Mouse (Mus musculus): Measurements from ENCODE around the gene Cox8a.

The Cox8a gene

GRCm38 (mm10) chr19:7222196-7222595, 4.8 kb upstream of the Cox8a start:
- no peak for DNase-seq

DNA sequence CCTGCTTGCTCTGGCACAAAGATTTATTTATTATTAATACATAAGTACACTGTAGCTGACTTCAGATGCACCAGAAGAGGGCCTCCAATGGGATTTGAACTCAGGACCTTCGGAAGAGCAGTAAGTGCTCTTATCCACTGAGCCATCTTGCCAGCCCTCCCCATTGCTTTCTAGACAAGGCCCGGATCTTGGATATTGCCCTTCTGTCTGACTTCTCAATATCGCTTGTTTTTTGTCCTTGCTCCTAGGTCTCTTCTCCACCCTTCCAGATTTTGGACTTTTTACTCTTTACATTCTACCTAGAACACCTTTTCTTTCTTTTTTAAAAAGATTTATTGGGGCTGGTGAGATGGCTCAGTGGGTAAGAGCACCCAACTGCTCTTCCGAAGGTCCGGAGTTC, 1.3 kb upstream of the Cox8a start:
- DNase-seq = no peak

GRCm38 (mm10) chr19:7217926-7218267, 481 bp upstream of the Cox8a start:
- no peak for DNase-seq

DNA sequence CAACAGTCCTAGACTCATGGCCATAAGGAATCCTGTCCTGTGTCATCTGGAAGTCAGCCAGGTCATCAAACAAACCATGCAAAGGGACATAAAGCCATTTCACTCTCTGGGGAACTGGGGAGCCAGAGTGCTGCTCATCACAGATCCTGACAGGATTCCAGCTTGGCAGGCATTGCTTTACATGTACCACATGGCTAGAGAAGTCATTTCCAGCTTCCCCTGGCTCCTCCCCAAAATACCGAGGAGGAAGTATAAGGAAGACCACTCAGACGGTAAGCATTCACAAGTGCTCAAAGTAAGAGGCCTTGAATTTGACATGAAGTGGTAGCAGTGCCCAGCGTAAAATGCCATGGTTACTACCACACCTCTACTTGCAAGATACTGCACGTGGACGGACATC, 2.9 kb downstream of the Cox8a start:
- no peak for DNase-seq

DNA sequence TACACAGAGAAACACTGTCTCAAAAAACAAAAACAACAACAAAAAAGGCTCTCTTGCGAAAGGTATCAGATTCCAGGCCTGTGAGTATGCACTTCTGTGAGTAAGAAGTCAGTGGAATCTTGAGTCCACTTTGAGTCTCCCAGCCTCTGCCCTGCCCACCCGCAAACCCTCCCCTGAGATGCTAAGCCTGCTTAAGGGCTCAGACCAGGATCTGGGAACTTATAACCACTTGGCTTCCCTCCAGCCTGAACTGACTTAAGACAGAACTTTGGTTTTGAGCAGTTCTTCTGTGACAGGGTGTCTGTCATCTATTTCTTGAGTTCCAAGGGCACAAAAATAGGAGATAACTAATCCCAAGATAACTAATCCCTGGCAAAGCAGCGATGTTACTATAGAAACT, 4.4 kb downstream of the Cox8a start:
- DNase-seq = no peak

GRCm38 (mm10) chr19:7212216-7212615, 5.2 kb downstream of the Cox8a start:
- DNase-seq = no peak

DNA sequence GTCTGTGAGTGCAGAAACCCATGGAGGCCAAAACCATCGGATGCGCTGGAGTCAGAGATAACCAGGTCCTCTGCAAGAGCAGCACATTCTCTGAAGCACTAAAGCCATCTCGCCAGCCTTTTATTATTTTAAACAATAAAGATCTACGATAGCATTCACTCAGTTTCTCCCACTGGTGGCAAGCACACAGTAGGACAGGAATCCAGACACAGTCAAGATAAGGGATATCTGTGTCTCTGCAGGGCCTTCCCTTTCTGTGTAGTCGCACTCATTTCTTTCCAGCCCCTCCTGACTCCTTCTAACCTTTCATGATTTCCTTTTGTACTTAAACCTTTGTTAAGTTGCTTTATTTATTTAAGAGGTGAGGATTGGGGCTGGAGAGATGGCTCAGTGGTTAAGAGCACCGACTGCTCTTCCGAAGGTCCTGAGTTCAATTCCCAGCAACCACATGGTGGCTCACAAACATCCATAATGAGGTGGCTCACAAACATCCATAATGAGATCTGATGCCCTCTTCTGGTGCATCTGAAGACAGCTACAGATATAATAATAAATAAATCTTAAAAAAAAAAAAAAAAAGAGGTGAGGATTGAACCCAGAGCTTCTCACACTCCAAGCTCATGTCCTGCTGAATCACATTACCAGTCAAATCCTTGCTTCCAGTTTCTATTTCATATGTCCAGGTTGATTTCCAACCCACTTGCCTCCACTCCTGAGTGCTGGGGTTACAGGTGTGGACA, 7.3 kb downstream of the Cox8a start:
- DNase-seq = no peak

- peak; percentile 96 for DNase-seq
Measured at GRCm38 (mm10) chr19:7205753-7206736, 11.4 kb downstream of the Cox8a start, which contains the start of gene Otub1. Otub1 (minus strand) TSS chr19:7206316.

DNA sequence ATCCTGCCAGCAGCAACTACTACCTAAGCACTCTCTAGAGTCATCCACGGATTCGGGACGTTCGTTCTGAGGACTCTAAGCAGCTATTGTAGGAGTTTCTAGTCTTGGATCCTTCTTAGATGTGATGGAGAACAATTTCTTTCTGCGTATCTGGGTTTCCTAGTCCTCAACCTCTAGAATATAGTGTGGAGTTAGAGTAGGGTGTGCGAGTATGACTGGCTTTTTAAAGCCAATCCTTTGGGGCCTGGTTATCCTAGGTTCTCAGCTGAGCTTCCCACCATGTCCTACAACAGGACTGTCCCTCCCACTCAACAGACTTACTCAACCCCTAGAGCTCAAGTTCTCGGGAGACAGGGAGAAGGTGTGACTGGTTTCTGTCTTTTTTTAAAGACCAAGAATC, 12.1 kb downstream of the Cox8a start:
- DNase-seq = no peak

DNA sequence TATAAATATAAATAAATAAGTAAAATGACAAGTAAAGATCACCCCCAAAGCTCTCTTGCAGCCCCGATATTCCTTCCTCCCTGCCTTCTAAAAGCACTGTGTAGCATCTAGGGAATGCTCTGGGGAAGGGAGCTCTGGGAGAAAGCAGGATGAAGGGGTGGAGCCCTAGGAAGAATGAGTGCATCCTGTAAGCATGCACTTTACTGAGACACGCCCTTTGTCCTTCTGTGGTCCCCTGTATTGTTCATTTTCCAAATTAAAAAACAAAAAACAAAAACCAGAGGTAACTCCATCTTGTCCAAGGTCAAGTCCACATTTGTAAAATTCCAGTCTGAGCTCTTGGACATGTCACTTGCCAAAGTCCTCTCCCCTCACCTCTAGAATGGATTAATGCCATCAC, 12.5 kb downstream of the Cox8a start:
- no peak for DNase-seq

- DNase-seq = no peak
Measured at GRCm38 (mm10) chr19:7200427-7200826, 17.0 kb downstream of the Cox8a start.

DNA sequence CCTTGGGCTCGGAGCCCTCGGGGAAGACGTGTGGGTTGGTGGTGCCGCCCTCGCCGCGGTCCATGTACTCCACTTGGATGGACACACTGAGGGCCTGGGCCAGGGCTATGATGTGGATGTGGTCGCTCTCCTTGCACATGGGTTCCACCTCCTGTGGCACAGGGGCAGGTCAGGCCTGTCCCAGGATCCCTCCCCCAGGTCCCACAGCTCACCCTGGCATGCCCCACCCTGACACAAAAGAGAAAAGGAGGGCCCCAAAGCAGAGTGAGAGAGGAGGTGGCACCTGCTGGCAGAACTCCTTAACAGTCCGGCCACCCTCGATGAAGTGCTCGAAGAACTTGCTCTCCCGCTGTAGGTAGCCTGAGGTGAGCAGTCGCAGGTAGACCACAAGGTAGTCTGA, 18.3 kb downstream of the Cox8a start:
- DNase-seq = no peak

GRCm38 (mm10) chr19:7197445-7197844, 20.0 kb downstream of the Cox8a start:
- DNase-seq = no peak

DNA sequence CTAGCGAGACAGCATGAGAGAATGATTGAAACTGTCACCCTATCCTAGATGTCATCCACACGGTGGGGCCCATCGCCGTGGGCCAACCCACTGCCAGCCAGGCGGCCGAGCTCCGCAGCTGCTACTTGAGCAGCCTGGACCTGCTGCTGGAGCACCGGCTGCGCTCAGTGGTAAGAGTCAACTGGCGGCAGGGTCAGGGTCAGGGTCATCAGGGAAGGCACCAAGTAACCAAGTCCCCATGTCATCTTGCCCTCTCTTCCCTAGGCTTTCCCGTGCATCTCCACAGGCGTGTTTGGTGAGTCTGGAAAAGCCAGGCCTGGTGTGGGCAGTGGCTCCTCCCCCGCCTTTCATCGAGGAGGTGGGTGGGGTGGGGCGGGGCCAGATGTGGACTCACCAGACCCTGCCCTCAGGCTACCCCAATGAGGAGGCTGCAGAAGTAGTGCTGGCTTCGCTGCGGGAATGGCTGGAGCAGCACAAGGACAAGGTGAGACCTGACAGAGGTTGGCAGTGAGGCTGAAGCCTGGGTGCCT, 20.6 kb downstream of the Cox8a start:
- DNase-seq = peak; percentile 75

- peak; percentile 78 for DNase-seq
Measured at GRCm38 (mm10) chr19:7195900-7196728, 21.3 kb downstream of the Cox8a start.

- DNase-seq = peak; percentile 97
Measured at GRCm38 (mm10) chr19:7192561-7192967, 24.9 kb downstream of the Cox8a start.

DNA sequence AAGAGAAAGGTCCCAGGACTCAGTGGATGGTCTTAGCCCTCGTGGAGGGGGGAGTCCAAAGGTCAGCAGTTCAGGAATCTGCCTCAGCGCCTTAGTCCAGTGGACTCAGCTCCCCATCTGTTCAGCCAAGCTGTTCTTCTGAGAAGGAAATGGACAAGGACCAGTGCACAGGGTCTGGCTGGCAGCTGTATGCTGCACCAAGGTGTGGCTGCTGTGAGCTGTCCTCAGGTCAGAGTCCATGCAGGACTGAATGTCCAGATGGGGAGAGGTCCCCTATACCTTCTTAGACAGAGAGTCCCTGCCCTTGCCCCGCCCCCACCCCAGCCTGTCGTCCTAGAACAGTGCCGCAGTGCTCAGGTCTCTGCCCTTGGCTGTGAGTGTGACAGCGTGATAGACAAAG, 25.8 kb downstream of the Cox8a start:
- peak; percentile 95 for DNase-seq

DNA sequence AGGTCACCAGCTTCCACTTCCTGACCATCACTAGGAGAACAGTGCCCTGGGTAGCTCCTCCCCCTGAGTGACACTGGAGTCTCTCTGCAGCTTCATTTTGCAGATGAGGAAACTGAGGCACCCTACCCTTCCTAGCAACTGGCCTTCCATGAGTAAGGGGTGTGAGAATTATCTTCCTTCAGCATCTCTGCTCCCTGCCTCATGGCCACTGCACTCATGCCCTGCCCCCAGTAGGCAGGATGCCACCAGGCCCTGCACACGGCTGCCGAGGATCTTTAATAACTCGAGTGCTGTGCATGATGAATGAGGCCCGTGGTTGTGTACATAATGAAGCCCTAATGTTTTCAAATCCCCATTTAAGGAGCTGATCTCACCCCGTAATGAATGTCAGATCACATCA, 26.4 kb downstream of the Cox8a start:
- no peak for DNase-seq

GRCm38 (mm10) chr19:7189026-7189425, 28.4 kb downstream of the Cox8a start:
- peak; percentile 67 for DNase-seq

GRCm38 (mm10) chr19:7187157-7187556, 30.3 kb downstream of the Cox8a start:
- no peak for DNase-seq

DNA sequence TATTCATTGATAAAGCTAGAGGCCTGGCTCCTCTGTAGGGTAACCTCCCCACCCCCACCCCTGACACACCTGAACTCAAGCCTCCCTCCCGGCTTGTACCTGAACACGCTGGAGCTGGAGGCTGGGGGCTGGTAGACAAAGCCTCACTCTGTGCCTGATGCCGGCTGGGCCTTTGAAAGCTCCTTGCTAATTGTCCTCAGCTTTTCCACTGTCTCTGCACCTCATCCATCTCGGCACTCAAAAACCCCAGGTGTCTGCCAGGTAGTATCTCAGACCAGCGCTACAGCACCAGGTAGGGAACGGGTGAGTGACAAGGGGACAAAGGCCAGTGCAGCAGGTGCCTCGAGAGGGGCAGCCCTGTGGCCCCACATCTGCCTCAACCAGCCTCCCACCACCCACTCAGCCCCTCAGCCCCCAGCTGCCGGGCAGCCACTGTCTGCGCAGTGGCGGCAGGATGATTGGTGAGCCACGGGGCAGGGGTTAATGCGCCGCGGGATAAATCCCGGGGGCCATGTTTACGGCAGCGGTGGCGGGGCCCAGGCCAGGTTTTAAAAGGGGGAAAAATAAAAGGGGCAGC, 31.6 kb downstream of the Cox8a start:
- DNase-seq = no peak

DNA sequence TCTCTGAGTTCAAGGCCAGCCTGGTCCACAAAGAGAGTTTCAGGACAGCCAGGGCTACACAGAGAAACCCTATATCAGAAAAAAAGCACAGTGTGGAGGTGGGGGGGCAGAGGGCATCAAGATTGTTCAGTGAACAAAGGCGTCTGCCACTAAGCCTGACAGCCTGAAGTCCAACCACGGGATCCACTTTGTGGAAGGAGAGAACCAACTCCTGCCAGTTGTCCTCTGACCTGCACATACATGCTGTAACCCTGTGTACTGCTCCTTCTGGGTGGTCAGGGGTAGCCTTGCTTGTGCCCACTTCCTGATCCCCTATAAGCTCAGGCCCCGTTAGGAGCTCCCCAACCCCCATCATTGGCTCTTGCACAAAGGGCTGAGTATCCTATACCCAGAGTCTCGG, 32.4 kb downstream of the Cox8a start:
- peak; percentile 75 for DNase-seq

DNA sequence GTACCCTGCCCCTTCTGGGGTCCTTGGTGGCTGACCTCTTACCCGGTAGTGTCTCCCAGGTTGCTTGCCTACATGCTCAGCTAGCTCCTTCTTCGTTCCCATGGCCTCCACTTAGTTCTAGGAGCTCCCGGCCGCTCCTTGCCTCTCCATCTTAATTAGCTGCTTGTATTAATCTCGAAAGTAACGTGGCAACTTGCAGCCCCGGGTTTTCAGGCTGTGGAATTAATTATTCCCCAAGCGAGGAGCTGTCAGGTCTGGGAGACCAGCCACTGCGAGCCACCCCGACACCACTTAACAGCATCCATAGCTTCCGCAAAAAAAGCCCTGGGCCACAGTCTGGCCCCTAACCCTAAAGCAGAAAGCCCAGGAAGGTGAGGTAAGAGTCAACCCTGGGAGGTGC, 34.0 kb downstream of the Cox8a start:
- peak; percentile 49 for DNase-seq
